Mouse (Mus musculus) liver, postnatal 0 days (tissue): Measurements from ENCODE around the gene Sycp2l.

ENCODE experiments used
- CTCF ChIP-seq: sonication (generic); IDR thresholded peaks from 2 replicates; pipeline ENCODE4 v1.5.1; 2016; ENCODE audit warnings: antibody characterized with exemption, low read depth
- EP300 ChIP-seq: IDR thresholded peaks from 2 replicates; pipeline ENCODE4 v1.6.1; 2016; ENCODE audit warnings: antibody characterized with exemption, low read depth, mild to moderate bottlenecking

DNA sequence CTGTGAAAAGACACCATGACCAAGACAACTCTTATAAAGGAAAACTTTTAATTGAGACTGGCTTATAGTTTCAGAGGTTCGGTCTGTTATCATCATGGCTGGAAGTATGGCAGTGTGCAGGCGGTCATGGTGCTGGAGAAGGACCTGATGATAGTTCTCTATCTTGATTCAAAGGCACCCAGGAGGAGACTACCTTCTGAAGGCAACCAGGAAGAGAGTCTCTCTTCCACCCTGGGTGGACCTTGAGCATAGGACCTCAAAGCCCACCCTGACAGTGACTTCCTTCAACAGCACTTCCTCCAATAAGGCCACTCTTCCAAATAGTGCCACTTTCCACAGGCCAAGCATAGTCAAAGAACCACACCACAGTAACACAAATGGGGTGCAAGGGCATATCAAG, 14.1 kb upstream of the Sycp2l start:
- TF ChIP-seq CTCF (no peak), EP300 (no peak)
